8 mouse cellular contexts compared by ENCODE assay signal in the genomic region with DNA sequence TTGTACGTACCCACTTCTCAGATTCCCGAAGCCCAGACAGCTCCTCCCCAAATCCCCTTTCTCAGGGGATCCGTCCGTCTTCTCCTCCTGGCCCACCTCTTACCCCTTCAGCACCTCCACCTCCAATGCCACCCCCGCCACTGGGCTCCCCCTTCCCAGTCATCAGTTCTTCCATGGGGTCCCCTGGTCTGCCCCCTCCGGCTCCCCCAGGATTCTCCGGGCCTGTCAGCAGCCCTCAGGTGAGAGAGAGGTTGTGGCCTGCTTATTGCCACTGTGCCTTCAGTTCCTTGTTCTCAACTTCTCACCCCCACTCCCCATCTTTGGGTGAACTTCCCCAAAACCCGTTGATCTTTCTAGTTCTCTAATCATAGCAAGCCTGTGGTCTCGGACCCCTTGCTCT. TPM values are rescaled to one million over a fixed set of nuclear protein-coding genes. Genes with fewer than 3 reads are reported as not detected.
DNase-seq lines count a peak whose midpoint lies in the region; ATAC-seq and TF ChIP-seq lines count a peak whose summit lies in the region.

No protein-coding gene starts in this region.

- H3K36me3 ChIP-seq in ES-E14 (ENCODE audit: control insufficient read depth, insufficient read depth, low read length, poor library complexity, severe bottlenecking) = peaks cover 56% of the 10 kb centered on the region
- H3K36me3 ChIP-seq in embryonic facial prominence, embryonic 11.5 days (replicated peaks; ENCODE audit: control insufficient read depth, insufficient read depth, low read depth, low read length) = peaks cover 13% of the 10 kb centered on the region
- H3K36me3 ChIP-seq in intestine, embryonic 14.5 days (ENCODE audit: control insufficient read depth, insufficient read depth, low read length) = peaks cover 63% of the 10 kb centered on the region
- H3K36me3 ChIP-seq in megakaryocyte, embryonic 14.5 days (replicated peaks; ENCODE audit: low read length) = peaks cover 71% of the 10 kb centered on the region

- H3K4me3 ChIP-seq in layer of hippocampus, adult 2 months = peak overlapping the region; percentile 84
- H3K4me3 ChIP-seq in ES-E14 (ENCODE audit: insufficient read depth in 1 of 2, low read depth in 1 of 2, low read length in 2 of 2, poor library complexity in 1 of 2, severe bottlenecking in 1 of 2) = peak overlapping the region; percentile 72 to 97
- peak overlapping the region; percentile 93 for H3K4me3 ChIP-seq in embryonic facial prominence, embryonic 11.5 days (ENCODE audit: low read depth, low read length)
- peak overlapping the region; percentile 96 for H3K4me3 ChIP-seq in intestine, embryonic 14.5 days (ENCODE audit: low read depth, low read length)
- H3K4me3 ChIP-seq in megakaryocyte, embryonic 14.5 days (replicated peaks) = peak overlapping the region; percentile 92

- H3K27ac ChIP-seq in layer of hippocampus, adult 2 months = peak overlapping the region; percentile 99
- no peak overlapping the region for H3K27ac ChIP-seq in ES-E14 (ENCODE audit: insufficient read depth, low read depth, low read length, poor library complexity, severe bottlenecking)
- H3K27ac ChIP-seq in embryonic facial prominence, embryonic 11.5 days (replicated peaks; ENCODE audit: low read depth, low read length) = no peak overlapping the region
- H3K27ac ChIP-seq in intestine, embryonic 14.5 days (ENCODE audit: low read depth) = no peak overlapping the region

- in situ Hi-C loops in ES-E14 (cut with MboI; ENCODE audit: low sequenced_read_pairs in 2 of 2, unreplicated experiment in 2 of 2) = no loop called here

- H3K4me1 ChIP-seq in ES-E14 (ENCODE audit: control insufficient read depth in 2 of 2, insufficient read depth in 2 of 2, low read length in 2 of 2, poor library complexity in 1 of 2) = peaks cover 5 to 13% of the 10 kb centered on the region in 2 experiments; a peak in 3 of 4 replicates
- peaks cover 12% of the 10 kb centered on the region; the same call in 1 of the 2 replicates for H3K4me1 ChIP-seq in embryonic facial prominence, embryonic 11.5 days (ENCODE audit: control insufficient read depth, insufficient read depth, low read length)
- peaks cover 34% of the 10 kb centered on the region for H3K4me1 ChIP-seq in intestine, embryonic 14.5 days (replicated peaks; ENCODE audit: control insufficient read depth, insufficient read depth, low read length)
- peaks cover 54% of the 10 kb centered on the region for H3K4me1 ChIP-seq in megakaryocyte, embryonic 14.5 days

- no peak for ATAC-seq in embryonic facial prominence, embryonic 11.5 days (replicated peaks; ENCODE audit: insufficient number of reproducible peaks, low FRiP score, low TSS enrichment, low read depth)
- ATAC-seq in intestine, embryonic 14.5 days (replicated peaks; ENCODE audit: low FRiP score, low TSS enrichment, low read depth) = no peak
- no peak for ATAC-seq in megakaryocyte-erythroid progenitor cell, adult 5-6 weeks (replicated peaks; ENCODE audit: low FRiP score, low TSS enrichment, poor library complexity, severe bottlenecking)

- WGBS in embryonic facial prominence, embryonic 11.5 days = 53% methylated on average over 9 of the region's 9 CpGs
- 65% methylated on average over 9 of the region's 9 CpGs for WGBS in intestine, embryonic 14.5 days

- peak overlapping the region; percentile 84 for H3K9ac ChIP-seq in ES-E14 (ENCODE audit: insufficient read depth, low read depth, low read length, poor library complexity, severe bottlenecking)
- H3K9ac ChIP-seq in embryonic facial prominence, embryonic 11.5 days (replicated peaks; ENCODE audit: low read length) = peak overlapping the region; percentile 93
- H3K9ac ChIP-seq in intestine, embryonic 14.5 days (ENCODE audit: low read length) = peak overlapping the region; percentile 93

- no peaks in the 10 kb centered on the region for H3K9me3 ChIP-seq in ES-E14 (ENCODE audit: control insufficient read depth, insufficient read depth, low read depth, low read length)
- no peaks in the 10 kb centered on the region for H3K9me3 ChIP-seq in embryonic facial prominence, embryonic 11.5 days (replicated peaks; ENCODE audit: control insufficient read depth, low read length)
- no peaks in the 10 kb centered on the region for H3K9me3 ChIP-seq in intestine, embryonic 14.5 days (ENCODE audit: control insufficient read depth, low read length)
- no peaks in the 10 kb centered on the region for H3K9me3 ChIP-seq in megakaryocyte, embryonic 14.5 days

- TF ChIP-seq CTCF in layer of hippocampus, adult 2 months (conservative IDR thresholded peaks at IDR 0.05) = no peak

- no peaks in the 10 kb centered on the region for H3K27me3 ChIP-seq in embryonic facial prominence, embryonic 11.5 days (ENCODE audit: control insufficient read depth, insufficient read depth, low read length)
- no peaks in the 10 kb centered on the region for H3K27me3 ChIP-seq in intestine, embryonic 14.5 days (replicated peaks; ENCODE audit: control insufficient read depth, insufficient read depth, low read length)
- H3K27me3 ChIP-seq in megakaryocyte, embryonic 14.5 days (replicated peaks) = no peaks in the 10 kb centered on the region

- H3K4me2 ChIP-seq in embryonic facial prominence, embryonic 11.5 days (ENCODE audit: low read depth, low read length) = peak overlapping the region; percentile 87
- H3K4me2 ChIP-seq in intestine, embryonic 14.5 days (ENCODE audit: low read length) = peak overlapping the region; percentile 64

- no peak for DNase-seq in layer of hippocampus, adult 2 months (ENCODE audit: low spot score in 2 of 2)
- no peak for DNase-seq in layer of hippocampus, postnatal 25 days (ENCODE audit: extremely low spot score in 1 of 2, low spot score in 1 of 2)
- no peak for DNase-seq in ES-E14 (ENCODE audit: low read depth, low spot score)
- no peak for DNase-seq in embryonic facial prominence, embryonic 11.5 days (ENCODE audit: low spot score)
- no peak for DNase-seq in intestine, embryonic 14.5 days (ENCODE audit: low spot score)
- DNase-seq in frontal cortex, postnatal 36 days (ENCODE audit: low spot score in 2 of 2) = no peak

TF ChIP-seq in ES-E14, 5 proteins besides CTCF, POLR2A, EP300 and RAD21 (continues in another document):
- TF ChIP-seq ZC3H11A (IDR thresholded peaks at IDR 0.05; ENCODE audit: borderline replicate concordance, low read depth, low read length) (no peak), HCFC1 (IDR thresholded peaks at IDR 0.05; ENCODE audit: borderline replicate concordance, insufficient read depth, low read length) (no peak)

RNA-seq across cellular contexts. Expression of a gene that starts 1.2 kb away (rescaled TPM):
- 10 to 100 TPM; 80.6 to 85.5 TPM for total RNA-seq in layer of hippocampus, adult 2 months (2021)
- 10 to 100 TPM; 76.0 to 83.6 TPM for total RNA-seq in layer of hippocampus, postnatal 25 days (2021)
- total RNA-seq in ES-E14 (2012; rRNA removed) = 52.4 and 79.2 TPM in 2 replicates
- 14.9 and 15.8 TPM in 2 replicates for polyA plus RNA-seq in embryonic facial prominence, embryonic 11.5 days (2014; fragmentation: Nextera tagmentation; extraction: Ambion mirVana)
- 21.5 and 28.5 TPM in 2 replicates for polyA plus RNA-seq in intestine, embryonic 14.5 days (2014; fragmentation: Nextera tagmentation; extraction: Ambion mirVana)
- 66.5 and 117 TPM in 2 replicates for polyA plus RNA-seq in megakaryocyte, embryonic 14.5 days (2012; ENCODE audit: insufficient read depth, low replicate concordance)
- 49.6 and 58.9 TPM in 2 replicates for total RNA-seq in megakaryocyte-erythroid progenitor cell, adult 5-6 weeks (2014; fragmentation: Nextera tagmentation)
- total RNA-seq in megakaryocyte-erythroid progenitor cell, adult 5-6 weeks (2017) = 31.4 and 33.3 TPM in 2 replicates

RNA-seq across cellular contexts. Expression of a gene that starts 1.3 kb away (rescaled TPM):
- total RNA-seq in layer of hippocampus, adult 2 months (2021) = 10 to 100 TPM; 97.7 to 98.9 TPM
- total RNA-seq in layer of hippocampus, postnatal 25 days (2021) = 10 to 100 TPM; 94.3 to 95.5 TPM
- total RNA-seq in ES-E14 (2012; rRNA removed) = 253 and 394 TPM in 2 replicates
- polyA plus RNA-seq in embryonic facial prominence, embryonic 11.5 days (2014; fragmentation: Nextera tagmentation; extraction: Ambion mirVana) = 72.1 and 78.3 TPM in 2 replicates
- 86.4 and 89.5 TPM in 2 replicates for polyA plus RNA-seq in intestine, embryonic 14.5 days (2014; fragmentation: Nextera tagmentation; extraction: Ambion mirVana)
- 63.6 and 95.7 TPM in 2 replicates for polyA plus RNA-seq in megakaryocyte, embryonic 14.5 days (2012; ENCODE audit: insufficient read depth, low replicate concordance)
- 18.1 and 18.3 TPM in 2 replicates for total RNA-seq in megakaryocyte-erythroid progenitor cell, adult 5-6 weeks (2014; fragmentation: Nextera tagmentation)
- total RNA-seq in megakaryocyte-erythroid progenitor cell, adult 5-6 weeks (2017) = 94.1 and 169 TPM in 2 replicates

RNA-seq across cellular contexts. Expression of a gene that starts 4.9 kb away (rescaled TPM):
- 10 to 100 TPM; 55.6 to 59.5 TPM for total RNA-seq in layer of hippocampus, adult 2 months (2021)
- 10 to 100 TPM; 54.3 to 63.9 TPM for total RNA-seq in layer of hippocampus, postnatal 25 days (2021)
- total RNA-seq in ES-E14 (2012; rRNA removed) = 15.5 and 27.7 TPM in 2 replicates
- 43.0 and 46.3 TPM in 2 replicates for polyA plus RNA-seq in embryonic facial prominence, embryonic 11.5 days (2014; fragmentation: Nextera tagmentation; extraction: Ambion mirVana)
- polyA plus RNA-seq in intestine, embryonic 14.5 days (2014; fragmentation: Nextera tagmentation; extraction: Ambion mirVana) = 49.7 and 53.6 TPM in 2 replicates
- 12.4 and 22.2 TPM in 2 replicates for polyA plus RNA-seq in megakaryocyte, embryonic 14.5 days (2012; ENCODE audit: insufficient read depth, low replicate concordance)
- 118 and 144 TPM in 2 replicates for total RNA-seq in megakaryocyte-erythroid progenitor cell, adult 5-6 weeks (2014; fragmentation: Nextera tagmentation)
- 41.6 and 46.8 TPM in 2 replicates for total RNA-seq in megakaryocyte-erythroid progenitor cell, adult 5-6 weeks (2017)

RNA-seq across cellular contexts. Expression of a gene that starts 6.4 kb away (rescaled TPM):
- 10 to 100 TPM; 18.9 to 23.1 TPM for total RNA-seq in layer of hippocampus, adult 2 months (2021)
- total RNA-seq in layer of hippocampus, postnatal 25 days (2021) = 10 to 100 TPM; 23.5 to 25.3 TPM
- 1.3 and 1.4 TPM in 2 replicates for total RNA-seq in ES-E14 (2012; rRNA removed)
- 0.70 and 1.0 TPM in 2 replicates for polyA plus RNA-seq in embryonic facial prominence, embryonic 11.5 days (2014; fragmentation: Nextera tagmentation; extraction: Ambion mirVana)
- 0.44 and 0.66 TPM in 2 replicates for polyA plus RNA-seq in intestine, embryonic 14.5 days (2014; fragmentation: Nextera tagmentation; extraction: Ambion mirVana)
- 19.6 and 36.5 TPM in 2 replicates for polyA plus RNA-seq in megakaryocyte, embryonic 14.5 days (2012; ENCODE audit: insufficient read depth, low replicate concordance)
- 1.1 and 3.6 TPM in 2 replicates for total RNA-seq in megakaryocyte-erythroid progenitor cell, adult 5-6 weeks (2014; fragmentation: Nextera tagmentation)
- 0.05 and 0.46 TPM in 2 replicates for total RNA-seq in megakaryocyte-erythroid progenitor cell, adult 5-6 weeks (2017)

RNA-seq across cellular contexts. Expression of a gene that starts 8.3 kb away (rescaled TPM):
- total RNA-seq in layer of hippocampus, adult 2 months (2021) = 10 to 100 TPM; 39.6 to 45.2 TPM
- 10 to 100 TPM; 37.1 to 44.3 TPM for total RNA-seq in layer of hippocampus, postnatal 25 days (2021)
- 5.6 and 8.9 TPM in 2 replicates for total RNA-seq in ES-E14 (2012; rRNA removed)
- polyA plus RNA-seq in embryonic facial prominence, embryonic 11.5 days (2014; fragmentation: Nextera tagmentation; extraction: Ambion mirVana) = 3.8 and 6.6 TPM in 2 replicates
- polyA plus RNA-seq in intestine, embryonic 14.5 days (2014; fragmentation: Nextera tagmentation; extraction: Ambion mirVana) = 4.4 and 5.9 TPM in 2 replicates
- 5.3 and 24.9 TPM in 2 replicates for polyA plus RNA-seq in megakaryocyte, embryonic 14.5 days (2012; ENCODE audit: insufficient read depth, low replicate concordance)
- total RNA-seq in megakaryocyte-erythroid progenitor cell, adult 5-6 weeks (2014; fragmentation: Nextera tagmentation) = 12.8 and 24.7 TPM in 2 replicates
- 13.5 and 15.4 TPM in 2 replicates for total RNA-seq in megakaryocyte-erythroid progenitor cell, adult 5-6 weeks (2017)
